Mouse (Mus musculus) forebrain, embryonic 16.5 days (tissue): ENCODE data around the gene Cactin. TPM values are rescaled to one million over a fixed set of nuclear protein-coding genes. Genes with fewer than 3 reads are reported as not detected.

Experiments
- ATAC-seq: fragments of 200-750 bp; cut with Nextera tagmentation; 2 replicates; pipeline ENCODE4 v1.8.0; 2017; ENCODE audit warnings: mild to moderate bottlenecking, moderate library complexity
- H3K27ac ChIP-seq: fragments of 300-500 bp; sonication (generic); 2 replicates; pipeline ENCODE4 v1.5.1; 2014; ENCODE audit warnings: low read length, control low read depth
- H3K27me3 ChIP-seq: fragments of 300-500 bp; sonication (generic); replicated peaks from 2 replicates; pipeline ENCODE4 v1.6.1; 2014; ENCODE audit warnings: low read length; ENCODE audit not compliant: control insufficient read depth, insufficient read depth
- H3K36me3 ChIP-seq: fragments of 300-500 bp; sonication (generic); 2 replicates; pipeline ENCODE4 v1.6.1; 2014; ENCODE audit not compliant: control insufficient read depth, insufficient read depth
- H3K4me1 ChIP-seq: fragments of 300-500 bp; sonication (generic); replicated peaks from 2 replicates; pipeline ENCODE4 v1.6.1; 2014; ENCODE audit warnings: low read length; ENCODE audit not compliant: control insufficient read depth, insufficient read depth
- H3K4me2 ChIP-seq: fragments of 300-500 bp; sonication (generic); 2 replicates; pipeline ENCODE4 v1.6.1; 2014; ENCODE audit warnings: mild to moderate bottlenecking, low read length, control low read depth
- H3K4me3 ChIP-seq: fragments of 300-500 bp; sonication (generic); replicated peaks from 2 replicates; pipeline ENCODE4 v1.5.1; 2014; ENCODE audit warnings: mild to moderate bottlenecking, low read length, control low read depth
- H3K9ac ChIP-seq: fragments of 300-500 bp; sonication (generic); replicated peaks from 2 replicates; pipeline ENCODE4 v1.6.1; 2014; ENCODE audit warnings: low read depth, low read length, control low read depth
- H3K9me3 ChIP-seq: fragments of 300-500 bp; sonication (generic); 2 replicates; pipeline ENCODE4 v1.6.1; 2016; ENCODE audit warnings: low read length; ENCODE audit not compliant: control insufficient read depth
- WGBS: fragments of 180-500 bp; shearing (Covaris S2); extraction: QIAGEN DNeasy Blood & Tissue Kit; methylation state at CpG from one replicate; pipeline ENCODE4 v1.1.7; 2014; 5-methylcytosine and 5-hydroxymethylcytosine counted together
- polyA plus RNA-seq: library from polyadenylated mRNA; unstranded; fragments of >200 nt; fragmentation: Nextera tagmentation; extraction: Ambion mirVana; gene quantifications from 2 replicates; pipeline ENCODE4 v1.2.1, GENCODE M21; 2015

Cactin gene
- polyA plus RNA-seq, 1 experiment from 2014 or later, result 38.3 TPM

DNA sequence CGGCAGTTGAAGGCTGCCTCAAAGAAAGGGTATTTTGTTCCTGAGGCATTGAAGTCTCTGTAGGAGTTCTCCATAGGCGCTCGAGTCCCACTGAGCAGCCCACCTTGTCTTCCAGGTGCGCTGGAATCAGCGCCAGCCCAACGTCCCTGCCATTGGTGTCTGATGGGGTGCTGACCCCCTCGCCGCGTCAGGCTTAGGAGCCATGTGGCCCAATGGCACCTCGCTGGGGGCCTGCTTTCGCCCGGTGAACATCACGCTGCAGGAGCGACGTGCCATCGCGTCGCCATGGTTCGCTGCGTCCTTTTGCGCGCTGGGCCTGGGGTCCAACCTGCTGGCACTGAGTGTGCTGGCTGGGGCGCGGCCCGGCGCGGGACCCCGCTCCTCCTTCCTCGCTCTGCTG, 11.4 kb downstream of the Cactin start:
- no peak overlapping the region for H3K9ac ChIP-seq
- ATAC-seq, result no peak
- 20% methylated on average over 29 of the region's 29 CpGs for WGBS
- H3K9me3 ChIP-seq, result no peaks in the 10 kb centered on the region
- H3K36me3 ChIP-seq, result no peaks in the 10 kb centered on the region
- H3K4me2 ChIP-seq, result no peak overlapping the region
- H3K4me1 ChIP-seq, result peaks cover 2% of the 10 kb centered on the region; the same call in 1 of the 2 replicates
- no peak overlapping the region for H3K27ac ChIP-seq
- no peak overlapping the region for H3K4me3 ChIP-seq
- peaks cover 10% of the 10 kb centered on the region for H3K27me3 ChIP-seq

DNA sequence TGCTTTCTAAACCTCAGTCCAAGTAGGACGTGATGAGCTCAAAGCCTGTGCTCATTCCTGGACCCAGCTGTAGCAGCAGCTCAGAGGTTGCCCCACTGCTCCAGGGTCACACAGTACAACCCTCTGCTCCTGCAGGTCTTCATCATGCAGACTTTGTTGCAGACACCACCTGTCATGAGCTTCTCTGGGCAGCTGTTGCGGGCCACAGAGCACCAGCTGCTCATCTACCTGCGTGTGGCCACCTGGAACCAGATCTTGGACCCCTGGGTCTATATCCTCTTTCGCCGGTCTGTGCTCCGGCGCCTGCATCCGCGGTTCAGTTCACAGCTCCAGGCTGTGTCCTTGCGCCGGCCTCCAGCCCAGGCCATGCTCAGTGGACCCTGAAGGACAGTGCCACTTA, 13.4 kb downstream of the Cactin start:
- 67% methylated on average over 11 of the region's 11 CpGs for WGBS
- Histone ChIP-seq H3K4me3 (no peak overlapping the region), H3K9ac (no peak overlapping the region), H3K9me3 (no peaks in the 10 kb centered on the region), H3K27ac (no peak overlapping the region), H3K4me1 (peaks cover 2% of the 10 kb centered on the region; the same call in 1 of the 2 replicates), H3K36me3 (no peaks in the 10 kb centered on the region), H3K27me3 (peaks cover 10% of the 10 kb centered on the region), H3K4me2 (no peak overlapping the region)
- ATAC-seq, result no peak

DNA sequence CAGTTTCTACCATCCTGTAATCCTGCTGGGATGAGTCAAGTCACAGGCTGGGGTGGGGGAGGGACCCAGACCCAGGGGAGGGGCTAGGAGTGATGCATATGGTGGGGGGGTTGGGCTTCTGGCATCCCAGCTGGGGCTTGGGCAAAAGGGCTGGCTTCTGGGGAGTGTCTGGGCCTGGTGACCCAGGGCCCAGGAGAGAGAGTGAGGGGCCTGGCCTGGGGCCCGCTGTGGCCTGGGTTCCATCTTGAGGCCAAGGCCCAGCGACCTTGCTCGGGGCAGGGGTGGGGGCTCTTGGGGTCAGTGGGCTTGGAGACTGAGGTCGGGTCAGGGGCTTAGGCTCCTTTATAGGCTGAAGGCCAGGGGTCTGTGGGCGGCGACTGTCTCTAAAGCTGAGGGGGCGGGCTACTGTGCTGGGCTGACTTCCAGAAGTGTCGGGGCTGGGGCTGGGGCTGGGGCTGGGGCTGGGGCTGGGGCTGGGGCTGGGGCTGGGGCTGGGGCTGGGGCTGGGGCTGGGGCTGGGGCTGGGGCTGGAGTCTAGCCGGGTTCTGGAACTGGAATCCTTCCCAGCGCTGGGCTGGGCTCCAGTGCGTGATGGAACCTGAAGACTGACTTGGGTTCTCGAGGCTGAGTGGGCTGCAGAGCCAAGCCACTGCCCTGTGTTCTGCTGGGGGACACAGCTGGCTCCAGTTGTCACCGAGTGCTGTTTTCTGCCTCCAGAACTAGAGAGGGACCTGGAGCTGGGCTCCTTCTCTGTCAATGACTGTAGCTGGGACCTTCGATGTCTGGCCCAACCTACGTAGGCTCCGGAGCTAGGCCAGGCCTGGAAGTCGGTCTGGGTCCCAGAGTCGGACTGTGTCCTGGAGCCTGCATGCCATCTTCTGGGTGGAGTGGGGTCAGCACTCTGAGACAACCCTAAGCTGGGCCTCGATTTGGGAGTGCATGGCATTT, 14.8 kb downstream of the Cactin start:
- ATAC-seq, result no peak
- H3K36me3 ChIP-seq, result no peaks in the 10 kb centered on the region
- peaks cover 2% of the 10 kb centered on the region; the same call in 1 of the 2 replicates for H3K4me1 ChIP-seq
- H3K4me2 ChIP-seq, result no peak overlapping the region
- no peak overlapping the region for H3K27ac ChIP-seq
- H3K9me3 ChIP-seq, result no peaks in the 10 kb centered on the region
- WGBS, result 41% methylated on average over 17 of the region's 19 CpGs
- H3K27me3 ChIP-seq, result peaks cover 10% of the 10 kb centered on the region
- no peak overlapping the region for H3K9ac ChIP-seq
- H3K4me3 ChIP-seq, result no peak overlapping the region

DNA sequence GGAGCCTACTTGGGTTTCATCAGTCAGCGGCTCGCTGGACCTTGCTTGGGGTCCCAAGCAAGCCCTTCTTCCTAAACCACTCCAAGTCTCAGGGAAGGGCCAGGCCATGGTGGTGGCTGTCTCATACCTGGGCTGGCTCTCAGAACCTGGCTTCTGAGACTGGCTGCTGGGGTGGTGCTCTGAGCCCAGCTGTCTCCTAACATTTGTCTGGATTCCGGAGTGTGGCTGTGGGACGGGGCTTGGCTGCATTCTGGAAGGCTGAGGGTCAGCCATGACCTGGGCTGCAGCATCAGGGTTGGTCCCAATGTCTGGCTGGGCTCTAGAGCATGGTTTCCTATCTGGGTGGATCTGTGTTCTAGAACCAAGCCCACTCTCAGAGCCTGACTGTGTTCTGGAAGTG, 15.7 kb downstream of the Cactin start:
- Histone ChIP-seq H3K27me3 (peaks cover 13% of the 10 kb centered on the region), H3K36me3 (no peaks in the 10 kb centered on the region), H3K9me3 (no peaks in the 10 kb centered on the region), H3K4me3 (no peak overlapping the region), H3K27ac (no peak overlapping the region), H3K4me2 (no peak overlapping the region), H3K4me1 (peaks cover 2% of the 10 kb centered on the region; the same call in 1 of the 2 replicates), H3K9ac (no peak overlapping the region)
- no peak for ATAC-seq
- 96% methylated on average over 4 of the region's 4 CpGs for WGBS

DNA sequence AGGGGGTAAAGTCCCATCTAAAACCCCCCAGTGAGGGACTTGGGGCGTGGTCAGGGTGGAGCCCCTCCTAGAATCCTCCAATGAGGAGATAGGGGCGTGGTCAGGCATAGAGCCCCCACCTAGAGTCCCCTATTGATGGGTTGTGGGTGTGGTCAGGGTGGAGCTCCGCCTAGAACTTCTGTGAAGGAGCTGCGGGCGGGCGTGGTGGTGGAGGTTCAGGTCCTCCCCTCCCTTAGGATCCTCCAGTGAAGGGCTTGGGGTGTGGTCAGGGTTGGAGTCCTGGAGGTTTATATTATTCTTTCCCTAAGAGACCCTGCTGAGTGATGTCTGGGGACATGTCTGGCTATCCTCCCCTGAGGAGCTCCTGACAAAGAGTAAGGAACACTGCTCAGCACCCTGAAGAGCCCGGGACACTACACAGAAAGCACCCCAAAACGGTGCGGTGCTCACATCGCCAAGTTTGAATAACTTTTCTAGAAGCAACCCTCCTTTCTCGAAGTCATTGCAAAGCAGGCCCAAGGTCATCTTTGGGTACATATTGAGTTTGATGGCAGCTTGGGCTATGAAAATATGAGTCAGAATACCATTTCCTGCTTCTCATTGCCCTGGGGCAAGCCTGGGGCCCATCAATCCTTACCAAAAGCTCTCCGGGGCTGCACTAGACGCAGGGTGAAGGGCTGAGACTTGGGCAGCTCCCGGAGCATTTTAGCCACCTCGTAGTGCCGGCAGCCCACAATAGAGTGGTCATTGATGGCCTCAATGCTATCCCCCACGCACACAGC, 19.8 kb downstream of the Cactin start:
- H3K4me3 ChIP-seq, result no peak overlapping the region
- H3K9ac ChIP-seq, result no peak overlapping the region
- H3K4me1 ChIP-seq, result peaks cover 6% of the 10 kb centered on the region
- H3K9me3 ChIP-seq, result no peaks in the 10 kb centered on the region
- peaks cover 35% of the 10 kb centered on the region for H3K27me3 ChIP-seq
- no peak for ATAC-seq
- no peak overlapping the region for H3K4me2 ChIP-seq
- WGBS, result 41% methylated on average over 17 of the region's 17 CpGs
- H3K36me3 ChIP-seq, result no peaks in the 10 kb centered on the region
- no peak overlapping the region for H3K27ac ChIP-seq

DNA sequence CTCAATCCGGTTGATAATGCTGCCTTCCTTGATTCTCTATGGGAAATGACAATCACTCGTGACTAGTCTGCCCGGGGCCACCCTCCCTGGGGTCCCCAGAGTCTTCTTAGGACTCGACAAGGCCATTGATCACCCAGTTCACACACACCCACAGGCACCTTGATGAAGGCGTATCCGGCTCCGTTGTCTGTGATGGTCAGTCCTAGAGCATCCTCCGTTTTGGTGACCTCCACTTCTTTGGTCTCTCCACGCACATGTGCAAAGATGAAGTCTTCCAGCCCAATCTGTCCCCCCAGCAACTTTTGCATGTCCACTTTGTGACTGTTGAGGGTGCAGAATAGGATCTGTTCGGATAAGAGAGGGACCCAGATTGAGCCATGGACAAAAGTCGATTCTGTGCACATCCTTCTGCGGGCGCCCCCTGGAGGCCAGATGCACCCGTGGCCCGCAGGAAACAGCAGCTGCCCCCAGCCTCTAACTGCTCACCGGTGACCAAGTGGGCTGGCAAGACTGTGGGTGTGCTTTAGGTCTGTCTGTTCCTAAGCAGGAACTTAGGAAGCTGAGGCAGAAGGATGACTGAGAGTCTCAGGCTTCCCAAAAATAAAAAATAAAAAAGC, 20.5 kb downstream of the Cactin start:
- H3K27me3 ChIP-seq, result peaks cover 35% of the 10 kb centered on the region

DNA sequence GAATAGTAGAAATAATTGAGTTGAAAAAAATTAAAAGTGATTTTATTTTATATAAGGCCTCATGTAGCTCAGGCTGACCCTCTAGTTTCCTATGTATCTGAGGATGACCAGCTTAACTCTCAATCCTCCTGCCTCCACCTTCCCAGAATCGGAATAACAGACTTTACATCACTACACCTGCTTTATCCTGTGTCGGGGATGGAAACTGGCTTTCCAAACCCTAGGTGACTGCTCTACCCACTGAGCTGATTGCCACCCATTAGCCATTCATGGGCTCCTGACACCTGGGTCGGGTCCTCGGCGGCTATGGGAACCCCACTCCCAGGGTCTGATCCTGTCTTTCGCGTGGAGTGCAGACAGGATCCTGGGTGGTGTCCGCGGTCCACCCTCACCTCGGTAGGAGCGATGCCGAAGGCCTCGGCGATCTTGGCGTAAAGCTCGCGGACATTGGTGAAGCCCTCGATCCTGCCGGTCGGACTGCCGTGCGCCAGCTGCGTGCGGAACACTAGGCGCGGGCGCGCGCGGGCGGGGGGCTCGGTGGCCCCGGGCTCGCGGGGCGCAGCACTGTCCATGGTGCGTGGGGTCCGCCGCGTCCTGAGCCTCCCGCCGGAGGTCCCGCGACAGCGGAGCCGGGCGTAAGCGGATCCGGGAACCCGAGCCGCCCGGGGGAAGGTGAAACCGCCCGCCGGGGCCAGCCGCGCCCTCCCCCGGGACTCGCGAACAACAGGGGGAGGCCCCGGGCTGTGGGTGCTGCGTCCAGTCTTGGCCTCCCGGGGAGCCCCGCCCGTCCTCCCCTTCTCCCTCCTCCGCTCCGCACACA, 22.0 kb downstream of the Cactin start, which contains the start of gene Gipc3:
TSS of gene Gipc3 (minus strand) at position 581 of the 820 bp plus-strand sequence.
- no peaks in the 10 kb centered on the region for H3K36me3 ChIP-seq
- no peak for ATAC-seq
- peaks cover 38% of the 10 kb centered on the region for H3K27me3 ChIP-seq
- WGBS, result 6% methylated on average over 58 of the region's 67 CpGs
- H3K9me3 ChIP-seq, result no peaks in the 10 kb centered on the region
- H3K9ac ChIP-seq, result peak within 1 kb of the TSS; percentile 45
- H3K4me2 ChIP-seq, result peak within 1 kb of the TSS; percentile 57
- peaks cover 15% of the 10 kb centered on the region for H3K4me1 ChIP-seq
- H3K4me3 ChIP-seq, result peak within 1 kb of the TSS; percentile 41
- H3K27ac ChIP-seq, result no peak within 1 kb of the TSS

More for the DNA sequence above, 20.5 kb downstream of the Cactin start:
- H3K4me2 ChIP-seq, result no peak overlapping the region
- H3K4me3 ChIP-seq, result no peak overlapping the region
- H3K9ac ChIP-seq, result no peak overlapping the region
- 32% methylated on average over 16 of the region's 16 CpGs for WGBS
- H3K9me3 ChIP-seq, result no peaks in the 10 kb centered on the region
- no peaks in the 10 kb centered on the region for H3K36me3 ChIP-seq
- no peak for ATAC-seq
- peaks cover 7% of the 10 kb centered on the region for H3K4me1 ChIP-seq
- H3K27ac ChIP-seq, result no peak overlapping the region

DNA sequence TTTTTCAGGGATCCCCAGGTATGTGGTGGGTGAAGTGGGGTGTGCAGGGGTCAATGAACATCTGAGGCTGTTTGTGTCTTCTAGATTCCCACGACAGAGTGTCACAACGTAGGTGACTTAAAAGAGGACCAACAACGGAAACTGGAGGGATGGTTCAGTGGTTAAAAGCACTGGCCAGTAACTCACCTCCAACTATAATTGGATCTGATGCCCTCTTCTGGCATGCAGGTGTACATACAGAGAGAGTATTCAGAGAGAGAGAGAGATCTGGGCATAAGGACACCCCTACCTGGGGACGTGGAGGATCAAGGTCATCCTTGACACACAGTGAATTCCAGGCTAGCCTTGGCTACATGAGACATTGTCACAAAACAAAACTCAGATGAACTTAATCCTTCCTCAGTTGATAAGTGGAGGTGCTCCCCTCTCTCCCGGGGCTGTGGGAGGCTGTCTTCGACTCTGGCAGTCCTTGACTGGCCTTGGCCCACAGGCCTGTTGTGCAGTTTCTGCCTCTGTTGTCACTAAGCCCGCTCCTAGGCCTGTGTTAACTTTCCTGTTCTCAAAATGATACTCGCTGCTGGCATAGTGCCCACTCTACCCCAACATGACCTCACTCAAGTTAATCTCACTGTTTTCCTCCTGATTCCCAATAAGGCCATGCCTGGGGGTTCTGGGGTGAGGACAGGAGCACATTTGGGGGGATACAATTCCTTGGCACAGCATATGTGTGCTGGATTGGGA, 23.7 kb downstream of the Cactin start:
- H3K36me3 ChIP-seq, result no peaks in the 10 kb centered on the region
- WGBS, result 52% methylated on average over 8 of the region's 8 CpGs
- H3K9me3 ChIP-seq, result no peaks in the 10 kb centered on the region
- peaks cover 19% of the 10 kb centered on the region for H3K4me1 ChIP-seq
- H3K27ac ChIP-seq, result no peak overlapping the region
- H3K27me3 ChIP-seq, result peaks cover 38% of the 10 kb centered on the region
- H3K9ac ChIP-seq, result no peak overlapping the region
- ATAC-seq, result no peak
- H3K4me3 ChIP-seq, result no peak overlapping the region
- H3K4me2 ChIP-seq, result no peak overlapping the region
